Mouse (Mus musculus): ENCODE data around the gene Dnaic2. TPM values are rescaled to one million over a fixed set of nuclear protein-coding genes. Genes with fewer than 3 reads are reported as not detected.

Dnaic2 gene
- polyA plus RNA-seq, 1 experiment from 2014 or later: 3.4 TPM

- Histone ChIP-seq H3K36me3 (no peaks in the 10 kb centered on the region), H3K4me2 (no peak overlapping the region), H3K27ac (no peak overlapping the region), H3K4me1 (peaks cover 31% of the 10 kb centered on the region), H3K4me3 (no peak overlapping the region), H3K9me3 (no peaks in the 10 kb centered on the region), H3K27me3 (peaks cover 53% of the 10 kb centered on the region), H3K9ac (no peak overlapping the region)
- WGBS: 59% methylated on average over 19 of the region's 19 CpGs
- ATAC-seq (ENCODE audit: borderline replicate concordance, extremely low read depth, low FRiP score, low TSS enrichment): no peak
Measured at GRCm38 (mm10) chr11:114793868-114794545, 66.8 kb downstream of the Dnaic2 start.

GRCm38 (mm10) chr11:114794691-114795090 lies 67.5 kb downstream of the Dnaic2 start:
- Histone ChIP-seq H3K36me3 (no peaks in the 10 kb centered on the region), H3K27ac (no peak overlapping the region), H3K4me3 (no peak overlapping the region), H3K27me3 (peaks cover 46% of the 10 kb centered on the region), H3K4me1 (peaks cover 27% of the 10 kb centered on the region), H3K9ac (no peak overlapping the region), H3K4me2 (no peak overlapping the region; the same call in 1 of the 2 replicates), H3K9me3 (no peaks in the 10 kb centered on the region)
- 59% methylated on average over 4 of the region's 4 CpGs for WGBS
- ATAC-seq (ENCODE audit: borderline replicate concordance, extremely low read depth, low FRiP score, low TSS enrichment): no peak

DNA sequence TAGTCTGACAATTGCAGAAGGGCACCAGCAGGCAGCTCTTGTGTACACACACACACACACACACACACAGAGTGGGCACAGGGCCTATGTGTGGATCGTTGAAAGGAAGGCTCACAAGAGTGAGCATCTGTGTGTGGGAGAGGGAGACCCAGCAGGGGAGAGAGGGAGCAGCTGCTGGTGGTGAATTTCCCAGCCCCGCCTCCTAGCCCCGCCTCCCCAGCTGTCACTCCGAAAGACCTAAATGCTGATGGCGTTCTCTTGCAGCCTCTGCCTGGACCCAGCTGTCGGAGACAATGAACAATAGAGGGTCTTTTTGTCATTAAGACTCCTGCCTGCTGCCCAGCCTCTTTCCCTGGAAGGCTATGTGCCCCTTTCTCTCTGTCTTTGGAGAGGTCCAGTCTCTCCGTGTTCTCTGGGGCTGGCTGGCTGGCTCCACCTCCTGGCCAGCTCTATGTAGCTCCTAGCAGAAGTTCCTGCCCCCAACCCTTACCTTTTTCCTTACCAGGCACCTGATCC lies 68.1 kb downstream of the Dnaic2 start:
- peak; percentile 74; the same call in 1 of the 2 replicates for ATAC-seq (ENCODE audit: borderline replicate concordance, extremely low read depth, low FRiP score, low TSS enrichment)
- peaks cover 27% of the 10 kb centered on the region for H3K4me1 ChIP-seq
- H3K36me3 ChIP-seq: no peaks in the 10 kb centered on the region
- H3K27me3 ChIP-seq: peaks cover 40% of the 10 kb centered on the region
- no peak overlapping the region for H3K9ac ChIP-seq
- WGBS: 0% methylated on average over 7 of the region's 7 CpGs
- peak overlapping the region; percentile 36 for H3K4me3 ChIP-seq
- H3K27ac ChIP-seq: no peak overlapping the region
- H3K9me3 ChIP-seq: no peaks in the 10 kb centered on the region
- peak overlapping the region; percentile 67 for H3K4me2 ChIP-seq

DNA sequence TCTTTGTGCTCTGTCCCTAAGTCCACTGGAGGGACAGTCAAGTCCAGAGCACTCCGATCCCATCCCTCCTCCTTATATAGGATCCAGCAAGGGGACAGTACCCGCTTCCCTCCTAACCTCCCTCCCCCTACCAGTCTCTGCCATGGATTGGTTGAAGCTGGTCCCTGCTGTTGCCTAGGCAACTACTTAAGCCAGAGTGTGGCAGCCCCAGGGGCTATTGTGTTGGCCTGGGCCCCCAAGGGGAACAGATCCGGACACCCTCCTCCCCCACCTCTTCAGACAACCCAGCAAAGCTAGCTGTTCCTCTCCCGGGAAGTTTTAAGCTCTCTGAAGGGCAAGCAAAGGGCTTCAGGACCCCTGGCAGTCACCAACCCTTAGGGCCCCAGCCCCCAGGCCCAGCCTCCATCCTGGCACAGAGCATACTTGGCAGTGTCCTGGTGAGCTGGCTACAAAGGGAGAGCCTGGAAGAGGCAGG lies 68.7 kb downstream of the Dnaic2 start, which contains the start of gene Btbd17:
Btbd17 (minus strand) TSS at position 98 of the 475 bp plus-strand sequence.
- Histone ChIP-seq H3K4me1 (peaks cover 27% of the 10 kb centered on the region), H3K36me3 (no peaks in the 10 kb centered on the region), H3K4me2 (peak within 1 kb of the TSS; percentile 67), H3K9ac (no peak within 1 kb of the TSS), H3K4me3 (peak within 1 kb of the TSS; percentile 36), H3K27me3 (peaks cover 34% of the 10 kb centered on the region), H3K9me3 (no peaks in the 10 kb centered on the region), H3K27ac (no peak within 1 kb of the TSS)
- no peak for ATAC-seq (ENCODE audit: borderline replicate concordance, extremely low read depth, low FRiP score, low TSS enrichment)
- WGBS: 9% methylated on average over 4 of the region's 4 CpGs

DNA sequence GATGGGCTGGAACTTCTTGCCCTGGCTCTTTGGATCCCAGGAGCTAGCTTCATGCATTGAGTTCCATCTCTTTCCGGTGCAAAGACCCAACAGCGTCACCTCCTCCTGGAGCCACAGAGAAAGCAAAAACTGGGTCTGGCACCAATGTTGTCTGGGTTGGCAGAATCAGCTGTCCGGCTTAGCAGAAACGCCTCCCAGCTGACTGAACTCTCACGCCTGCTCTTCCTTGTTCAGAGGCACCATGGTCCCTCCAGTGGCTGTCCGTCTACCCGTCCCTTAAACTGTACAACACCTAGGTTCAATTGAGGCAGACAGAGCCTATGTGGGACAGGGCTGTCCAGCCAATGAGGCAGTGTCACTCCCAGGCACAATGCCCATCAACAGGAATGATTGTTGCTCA lies 70.0 kb downstream of the Dnaic2 start:
- Histone ChIP-seq H3K27ac (no peak overlapping the region), H3K9me3 (no peaks in the 10 kb centered on the region), H3K27me3 (peaks cover 22% of the 10 kb centered on the region), H3K9ac (no peak overlapping the region), H3K4me1 (peaks cover 17% of the 10 kb centered on the region), H3K36me3 (no peaks in the 10 kb centered on the region), H3K4me3 (no peak overlapping the region), H3K4me2 (no peak overlapping the region)
- WGBS: 84% methylated on average over 7 of the region's 7 CpGs
- ATAC-seq (ENCODE audit: borderline replicate concordance, extremely low read depth, low FRiP score, low TSS enrichment): no peak

GRCm38 (mm10) chr11:114797981-114798380 lies 70.8 kb downstream of the Dnaic2 start:
- Histone ChIP-seq H3K9me3 (no peaks in the 10 kb centered on the region), H3K4me3 (no peak overlapping the region), H3K4me1 (peaks cover 21% of the 10 kb centered on the region), H3K9ac (no peak overlapping the region), H3K27me3 (peaks cover 14% of the 10 kb centered on the region), H3K4me2 (no peak overlapping the region), H3K27ac (no peak overlapping the region), H3K36me3 (no peaks in the 10 kb centered on the region)
- 60% methylated on average over 3 of the region's 3 CpGs for WGBS
- ATAC-seq (ENCODE audit: borderline replicate concordance, extremely low read depth, low FRiP score, low TSS enrichment): no peak

DNA sequence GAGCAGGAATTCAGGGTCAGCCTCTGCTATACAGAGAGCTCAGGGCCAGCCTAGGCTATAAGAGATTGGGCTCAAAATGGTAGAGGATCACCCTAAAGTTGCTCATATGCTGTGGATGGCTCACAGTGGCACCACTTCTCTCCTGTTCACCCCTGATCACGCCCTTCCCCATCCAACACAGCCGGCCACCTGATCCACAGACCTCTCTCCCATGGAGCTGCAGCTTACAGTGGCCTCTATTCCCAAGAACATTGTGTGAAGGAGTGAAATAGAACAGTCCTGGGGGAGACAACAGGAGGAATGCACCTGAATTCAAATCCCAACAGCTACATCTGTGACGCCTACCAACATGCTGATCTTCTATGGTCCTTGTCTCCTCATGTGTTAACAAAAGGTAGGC lies 71.4 kb downstream of the Dnaic2 start, which contains the start of gene Gpr142:
Gpr142 (plus strand) TSS at position 301 of the 400 bp plus-strand sequence.
- Histone ChIP-seq H3K27me3 (peaks cover 7% of the 10 kb centered on the region), H3K4me1 (peaks cover 24% of the 10 kb centered on the region), H3K9ac (no peak within 1 kb of the TSS), H3K4me3 (no peak within 1 kb of the TSS), H3K27ac (no peak within 1 kb of the TSS), H3K9me3 (no peaks in the 10 kb centered on the region), H3K36me3 (no peaks in the 10 kb centered on the region), H3K4me2 (no peak within 1 kb of the TSS)
- no peak for ATAC-seq (ENCODE audit: borderline replicate concordance, extremely low read depth, low FRiP score, low TSS enrichment)
- WGBS: 90% methylated on average over 3 of the region's 3 CpGs

DNA sequence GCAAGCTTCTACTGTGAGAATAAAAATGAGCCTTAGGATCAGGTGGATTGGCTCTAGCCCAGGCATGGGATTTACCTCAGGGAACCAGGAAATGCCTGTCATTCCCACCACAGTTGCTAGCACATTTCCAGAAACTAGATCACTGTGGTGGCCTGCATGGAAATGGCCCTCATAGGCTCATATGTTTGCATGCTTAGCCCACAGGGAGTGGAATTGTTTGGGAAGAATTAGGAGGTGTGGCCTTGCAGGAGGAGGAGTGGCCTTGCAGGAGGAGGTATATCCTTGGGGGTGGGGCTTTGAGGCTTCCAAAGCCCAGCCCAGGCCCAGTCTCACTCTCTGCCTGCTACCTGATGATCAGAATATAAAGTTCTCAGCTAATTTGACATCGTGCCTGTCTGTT lies 74.7 kb downstream of the Dnaic2 start:
- 100% methylated on average over 1 of the region's 1 CpGs for WGBS
- no peaks in the 10 kb centered on the region for H3K36me3 ChIP-seq
- H3K27me3 ChIP-seq: no peaks in the 10 kb centered on the region; the same call in 1 of the 2 replicates
- peaks cover 9% of the 10 kb centered on the region for H3K4me1 ChIP-seq
- H3K9me3 ChIP-seq: no peaks in the 10 kb centered on the region
- H3K4me2 ChIP-seq: no peak overlapping the region
- H3K9ac ChIP-seq: no peak overlapping the region
- no peak for ATAC-seq (ENCODE audit: borderline replicate concordance, extremely low read depth, low FRiP score, low TSS enrichment)
- H3K27ac ChIP-seq: no peak overlapping the region
- no peak overlapping the region for H3K4me3 ChIP-seq

- H3K4me2 ChIP-seq: no peak overlapping the region
- no peak overlapping the region for H3K9ac ChIP-seq
- ATAC-seq (ENCODE audit: borderline replicate concordance, extremely low read depth, low FRiP score, low TSS enrichment): no peak
- peaks cover 17% of the 10 kb centered on the region for H3K4me1 ChIP-seq
- no peaks in the 10 kb centered on the region for H3K36me3 ChIP-seq
- no peak overlapping the region for H3K4me3 ChIP-seq
- H3K27me3 ChIP-seq: no peaks in the 10 kb centered on the region; the same call in 1 of the 2 replicates
- 34% methylated on average over 15 of the region's 15 CpGs for WGBS
- no peak overlapping the region for H3K27ac ChIP-seq
- no peaks in the 10 kb centered on the region for H3K9me3 ChIP-seq
Measured at GRCm38 (mm10) chr11:114802540-114803267, 75.5 kb downstream of the Dnaic2 start.

DNA sequence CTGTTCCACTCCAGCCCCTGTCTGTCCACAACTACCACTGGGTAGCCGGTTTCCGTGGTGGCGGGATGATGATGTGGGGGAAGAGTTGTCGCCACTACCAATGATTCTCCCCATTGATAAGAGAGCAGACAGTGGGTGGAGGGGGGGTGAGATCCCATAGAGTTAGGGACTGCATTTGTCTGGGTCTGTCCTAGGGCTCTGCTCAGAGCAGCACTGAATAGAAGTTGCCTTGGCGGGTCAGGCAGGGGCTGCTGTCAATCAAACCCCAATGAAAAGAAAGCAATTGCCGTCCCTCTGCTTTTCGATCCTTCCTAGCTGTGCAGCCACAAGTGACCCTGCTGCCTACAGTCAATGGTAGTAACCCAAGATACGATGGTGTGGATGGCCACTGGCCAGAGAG lies 76.8 kb downstream of the Dnaic2 start:
- 48% methylated on average over 8 of the region's 8 CpGs for WGBS
- Histone ChIP-seq H3K9me3 (no peaks in the 10 kb centered on the region), H3K4me1 (peaks cover 20% of the 10 kb centered on the region), H3K27me3 (no peaks in the 10 kb centered on the region), H3K4me2 (no peak overlapping the region), H3K4me3 (no peak overlapping the region), H3K36me3 (no peaks in the 10 kb centered on the region), H3K9ac (no peak overlapping the region), H3K27ac (no peak overlapping the region)
- ATAC-seq (ENCODE audit: borderline replicate concordance, extremely low read depth, low FRiP score, low TSS enrichment): no peak

DNA sequence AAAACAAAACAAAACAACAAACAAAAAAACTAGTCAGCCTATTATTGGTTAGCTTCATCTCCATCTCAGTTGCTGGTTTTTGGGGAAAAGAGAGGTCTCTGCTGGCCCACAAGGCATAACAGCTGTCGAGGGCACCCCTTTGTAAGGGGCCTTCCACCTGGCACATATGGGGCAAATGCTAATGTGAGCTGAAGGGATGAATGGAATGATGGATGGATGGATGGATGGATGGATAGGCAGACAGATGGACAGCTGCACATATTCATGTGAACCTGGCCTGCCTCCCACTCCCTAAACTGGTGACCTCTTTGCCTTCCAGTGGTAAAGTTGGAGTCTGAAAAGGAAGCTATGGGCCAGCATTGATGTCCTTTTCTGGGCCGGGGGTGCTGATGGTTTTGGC lies 79.8 kb downstream of the Dnaic2 start:
- WGBS: 75% methylated on average over 2 of the region's 2 CpGs
- Histone ChIP-seq H3K27me3 (no peaks in the 10 kb centered on the region), H3K27ac (no peak overlapping the region), H3K4me2 (no peak overlapping the region), H3K9me3 (no peaks in the 10 kb centered on the region), H3K36me3 (no peaks in the 10 kb centered on the region), H3K4me1 (peaks cover 20% of the 10 kb centered on the region), H3K9ac (no peak overlapping the region), H3K4me3 (no peak overlapping the region)
- ATAC-seq (ENCODE audit: borderline replicate concordance, extremely low read depth, low FRiP score, low TSS enrichment): no peak

Measured in lung, embryonic 15.5 days (tissue).